Mouse (Mus musculus) MEL (cell line): ENCODE data around the gene Lsamp.

Experiments used
- CTCF ChIP-seq, 3 experiments: IDR thresholded peaks in 2 of 3; conservative IDR thresholded peaks in 1 of 3; 2 replicates each; pipeline ENCODE4 v1.5.1; 2011 to 2012; ENCODE audit warnings: low read length in 3 of 3, low read depth in 2 of 3, mild to moderate bottlenecking in 2 of 3, improper control_type of control experiment in 1 of 3, inconsistent platforms in 1 of 3, mixed read lengths in 1 of 3, moderate library complexity in 1 of 3; ENCODE audit not compliant: control insufficient read depth in 1 of 3, insufficient read depth in 1 of 3, poor library complexity in 1 of 3, severe bottlenecking in 1 of 3
- KAT2A ChIP-seq: conservative IDR thresholded peaks from 2 replicates; pipeline ENCODE4 v1.6.1; 2012; ENCODE audit warnings: low read depth, low read length, improper control_type of control experiment, inconsistent platforms
- MAFK ChIP-seq: IDR thresholded peaks from 2 replicates; pipeline ENCODE4 v1.6.1; 2011; ENCODE audit warnings: low read depth, mild to moderate bottlenecking, low read length, improper control_type of control experiment, borderline replicate concordance
- NELFE ChIP-seq: IDR thresholded peaks from 2 replicates; pipeline ENCODE4 v1.6.1; 2011; ENCODE audit warnings: low read depth, low read length, improper control_type of control experiment
- POLR2AphosphoS2 ChIP-seq: IDR thresholded peaks from 2 replicates; pipeline ENCODE4 v1.6.1; 2011; ENCODE audit warnings: low read length, improper control_type of control experiment
- RAD21 ChIP-seq: IDR thresholded peaks from 2 replicates; pipeline ENCODE4 v1.6.1; 2011; ENCODE audit warnings: mild to moderate bottlenecking, low read depth, low read length, improper control_type of control experiment
- SIN3A ChIP-seq: IDR thresholded peaks from 2 replicates; pipeline ENCODE4 v1.6.1; 2012; ENCODE audit warnings: low read length, improper control_type of control experiment, inconsistent platforms
- USF1 ChIP-seq: IDR thresholded peaks from 2 replicates; pipeline ENCODE4 v1.6.1; 2014; ENCODE audit warnings: low read depth, mild to moderate bottlenecking, inconsistent platforms, low read length, improper control_type of control experiment, moderate library complexity
- ZC3H11A ChIP-seq: IDR thresholded peaks from 2 replicates; pipeline ENCODE4 v1.6.1; 2012; ENCODE audit warnings: low read depth, mild to moderate bottlenecking, inconsistent platforms, low read length, improper control_type of control experiment
- ZMIZ1 ChIP-seq: IDR thresholded peaks from 2 replicates; pipeline ENCODE4 v1.6.1; 2012; ENCODE audit warnings: low read depth, mild to moderate bottlenecking, inconsistent platforms, low read length, improper control_type of control experiment, moderate library complexity
- ZNF384 ChIP-seq: IDR thresholded peaks from 2 replicates; pipeline ENCODE4 v1.6.1; 2012; ENCODE audit warnings: low read depth, mild to moderate bottlenecking, inconsistent platforms, low read length, improper control_type of control experiment

GRCm38 (mm10) chr16:40881942-40882341, 897.8 kb downstream of the Lsamp start:
- no peak for TF ChIP-seq NELFE
- TF ChIP-seq KAT2A: no peak
- TF ChIP-seq CTCF (IDR thresholded peaks at IDR 0.05 in 2 of 3, conservative IDR thresholded peaks at IDR 0.05 in 1 of 3; ENCODE audit: control insufficient read depth in 1 of 3, insufficient read depth in 1 of 3, low read depth in 2 of 3, low read length in 3 of 3, poor library complexity in 1 of 3, severe bottlenecking in 1 of 3): no peak
- no peak for TF ChIP-seq RAD21
- TF ChIP-seq POLR2AphosphoS2: no peak
- TF ChIP-seq USF1: no peak
- TF ChIP-seq SIN3A: no peak
- TF ChIP-seq ZC3H11A: no peak
- no peak for TF ChIP-seq ZNF384
- no peak for TF ChIP-seq ZMIZ1
- no peak for TF ChIP-seq MAFK
